Mouse (Mus musculus): ENCODE measurements around the gene Arhgdib. TPM values are rescaled to one million over a fixed set of nuclear protein-coding genes. Genes with fewer than 3 reads are reported as not detected.

Gene Arhgdib
- polyA plus RNA-seq, 1 experiment from 2014 or later: 1,090 TPM

DNA sequence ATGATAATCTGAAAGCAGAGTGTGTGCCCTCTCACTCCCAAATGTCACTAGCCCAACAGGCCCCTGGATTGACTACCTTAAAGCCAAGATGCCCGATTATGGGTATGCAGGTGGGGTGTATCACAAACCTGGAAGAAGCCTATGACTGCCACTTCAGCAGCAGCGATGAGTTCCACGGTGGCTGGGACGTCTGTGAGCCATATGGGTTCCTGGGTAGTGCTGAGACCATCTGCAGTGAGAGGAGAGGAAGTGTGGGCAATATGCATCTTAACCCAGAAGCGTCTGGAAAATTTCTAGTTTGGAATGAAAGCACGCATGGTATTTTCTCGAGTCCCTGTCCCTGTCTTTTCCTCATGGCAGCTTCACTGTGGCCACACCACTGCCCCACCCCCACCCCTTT is 20.1 kb downstream of the Arhgdib start:
- WGBS (ENCODE audit: missing documents): 38% methylated on average over 7 of the region's 7 CpGs
- Histone ChIP-seq H3K36me3 (ENCODE audit: inconsistent target) (peaks cover 36% of the 10 kb centered on the region), H3K79me2 (ENCODE audit: inconsistent target) (no peaks in the 10 kb centered on the region), H3K4me3 (ENCODE audit: inconsistent target) (no peak overlapping the region), H3K27ac (no peak overlapping the region)

DNA sequence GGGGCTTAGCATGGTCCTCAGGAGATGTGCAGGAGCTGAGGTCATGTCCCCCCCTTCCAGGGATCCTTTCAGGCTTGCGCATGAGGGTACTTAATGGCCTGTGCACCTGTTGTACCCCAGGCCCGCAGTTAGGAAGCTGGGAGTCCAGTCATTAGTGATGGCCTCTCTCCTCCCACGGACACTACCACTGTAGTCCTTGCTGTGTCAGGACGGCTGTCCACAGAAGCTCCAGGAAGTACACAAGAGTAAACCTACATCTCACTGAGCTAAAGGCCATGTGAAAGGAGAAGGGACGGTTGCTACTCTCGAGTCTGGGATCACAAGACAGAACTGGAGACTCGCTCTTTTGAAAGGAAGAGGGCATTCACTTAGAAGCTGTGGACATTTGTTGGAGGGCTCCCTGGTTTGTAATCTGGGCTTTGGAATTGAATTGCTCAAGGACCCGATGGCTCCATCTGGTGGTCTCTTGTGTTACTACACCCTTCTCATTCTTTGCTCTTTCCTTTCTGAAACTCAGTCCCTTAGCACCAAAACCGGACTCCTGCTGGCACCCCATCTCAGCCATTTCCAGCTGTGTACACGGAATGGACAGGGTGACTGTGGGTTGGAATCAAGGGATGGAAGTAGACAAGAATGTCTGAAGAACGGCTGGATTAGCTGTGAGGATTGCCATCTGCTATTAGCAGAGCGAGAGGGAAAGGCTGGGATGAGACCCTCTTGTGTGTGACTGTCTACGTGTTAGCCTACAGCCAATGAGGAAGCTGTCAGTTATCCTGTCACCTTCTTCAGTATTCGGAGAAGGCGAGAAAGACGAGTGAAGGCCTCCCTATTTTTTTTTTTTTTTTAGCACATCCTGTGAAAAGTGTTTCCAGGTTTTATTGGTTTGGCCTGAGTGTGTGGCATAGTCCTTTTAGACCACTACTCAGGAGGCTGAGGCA is 21.1 kb downstream of the Arhgdib start:
- no peaks in the 10 kb centered on the region for H3K79me2 ChIP-seq (ENCODE audit: inconsistent target)
- WGBS (ENCODE audit: missing documents): 44% methylated on average over 16 of the region's 16 CpGs
- no peak overlapping the region for H3K27ac ChIP-seq
- H3K4me3 ChIP-seq (ENCODE audit: inconsistent target): no peak overlapping the region
- peaks cover 26% of the 10 kb centered on the region for H3K36me3 ChIP-seq (ENCODE audit: inconsistent target)

DNA sequence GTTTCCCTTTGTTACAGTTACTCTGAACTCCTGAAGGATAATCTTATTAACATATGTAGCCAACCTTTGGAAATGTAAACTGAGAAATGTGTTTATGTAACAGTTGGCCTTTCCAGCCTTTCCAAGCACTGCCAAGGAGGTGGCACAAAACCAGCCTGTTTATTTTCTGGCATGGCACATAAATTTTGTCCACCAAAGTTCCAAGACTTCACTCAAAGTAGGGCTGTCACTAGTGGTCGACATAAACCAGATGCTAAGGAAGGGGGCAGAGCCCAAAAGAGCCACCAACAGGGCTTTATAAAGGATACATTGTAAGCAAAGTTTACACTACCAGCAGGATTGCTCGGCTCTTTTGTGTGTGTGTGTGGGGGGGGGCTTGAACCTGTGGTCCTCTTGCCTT is 23.8 kb downstream of the Arhgdib start:
- Histone ChIP-seq H3K79me2 (ENCODE audit: inconsistent target) (no peaks in the 10 kb centered on the region), H3K4me3 (ENCODE audit: inconsistent target) (no peak overlapping the region), H3K36me3 (ENCODE audit: inconsistent target) (peaks cover 3% of the 10 kb centered on the region; the same call in 1 of the 2 replicates), H3K27ac (no peak overlapping the region)
- 94% methylated on average over 2 of the region's 2 CpGs for WGBS (ENCODE audit: missing documents)

DNA sequence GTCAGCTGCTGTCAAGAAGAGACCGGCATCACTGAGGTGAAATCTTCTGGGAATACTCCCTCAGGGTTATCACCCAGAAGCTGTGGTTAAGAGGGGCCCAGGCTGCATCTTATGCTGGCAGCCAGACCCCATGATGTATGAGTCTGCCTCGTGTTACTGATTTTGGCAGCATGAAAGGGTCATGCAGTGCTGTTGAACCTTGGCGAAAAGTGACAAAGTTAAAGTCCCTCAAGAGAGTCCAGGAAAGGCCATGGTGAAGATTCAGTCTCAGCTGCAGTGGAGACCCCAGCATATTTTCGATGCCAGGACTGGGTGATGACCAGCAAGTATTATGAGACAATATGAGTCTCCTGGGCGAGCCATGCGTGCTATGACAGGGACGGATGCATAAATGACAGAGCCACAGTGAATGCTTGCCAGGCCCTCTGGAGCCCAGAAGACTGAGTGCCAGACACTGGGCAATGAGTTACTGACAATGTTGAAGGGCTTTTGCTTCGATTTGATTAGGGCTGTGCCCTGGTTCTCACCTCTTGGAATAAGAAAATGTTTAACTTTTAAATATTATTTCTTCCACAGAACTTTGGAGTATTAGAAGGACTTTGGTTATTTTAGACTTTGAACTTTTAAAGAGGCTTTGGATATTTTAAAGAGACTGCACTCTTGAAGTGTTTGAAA is 25.8 kb downstream of the Arhgdib start:
- H3K36me3 ChIP-seq (ENCODE audit: inconsistent target): no peaks in the 10 kb centered on the region
- WGBS (ENCODE audit: missing documents): 96% methylated on average over 8 of the region's 8 CpGs

DNA sequence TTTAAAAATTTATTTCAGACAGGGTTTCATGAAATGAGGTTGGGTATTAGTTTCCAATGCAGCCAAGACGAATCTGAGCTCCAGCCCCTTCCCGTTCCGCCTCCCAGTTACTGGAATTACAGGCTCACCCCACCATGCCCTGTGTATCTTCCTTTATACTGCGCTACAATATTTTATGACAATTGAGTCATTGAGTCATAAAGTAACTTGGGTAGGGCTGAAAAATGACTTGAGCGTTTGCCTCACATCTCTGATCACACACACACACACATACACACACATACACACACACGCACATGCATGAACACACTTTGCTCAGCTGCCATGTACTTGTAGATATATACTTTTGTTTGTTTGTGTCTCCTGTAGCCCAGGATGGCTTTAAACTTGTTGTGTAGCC is 27.5 kb downstream of the Arhgdib start:
- Histone ChIP-seq H3K36me3 (ENCODE audit: inconsistent target) (no peaks in the 10 kb centered on the region), H3K27ac (no peak overlapping the region), H3K79me2 (ENCODE audit: inconsistent target) (no peaks in the 10 kb centered on the region), H3K4me3 (ENCODE audit: inconsistent target) (no peak overlapping the region)
- 98% methylated on average over 5 of the region's 6 CpGs for WGBS (ENCODE audit: missing documents)

More for the DNA sequence above, 25.8 kb downstream of the Arhgdib start:
- H3K27ac ChIP-seq: no peak overlapping the region
- H3K79me2 ChIP-seq (ENCODE audit: inconsistent target): no peaks in the 10 kb centered on the region
- no peak overlapping the region for H3K4me3 ChIP-seq (ENCODE audit: inconsistent target)

DNA sequence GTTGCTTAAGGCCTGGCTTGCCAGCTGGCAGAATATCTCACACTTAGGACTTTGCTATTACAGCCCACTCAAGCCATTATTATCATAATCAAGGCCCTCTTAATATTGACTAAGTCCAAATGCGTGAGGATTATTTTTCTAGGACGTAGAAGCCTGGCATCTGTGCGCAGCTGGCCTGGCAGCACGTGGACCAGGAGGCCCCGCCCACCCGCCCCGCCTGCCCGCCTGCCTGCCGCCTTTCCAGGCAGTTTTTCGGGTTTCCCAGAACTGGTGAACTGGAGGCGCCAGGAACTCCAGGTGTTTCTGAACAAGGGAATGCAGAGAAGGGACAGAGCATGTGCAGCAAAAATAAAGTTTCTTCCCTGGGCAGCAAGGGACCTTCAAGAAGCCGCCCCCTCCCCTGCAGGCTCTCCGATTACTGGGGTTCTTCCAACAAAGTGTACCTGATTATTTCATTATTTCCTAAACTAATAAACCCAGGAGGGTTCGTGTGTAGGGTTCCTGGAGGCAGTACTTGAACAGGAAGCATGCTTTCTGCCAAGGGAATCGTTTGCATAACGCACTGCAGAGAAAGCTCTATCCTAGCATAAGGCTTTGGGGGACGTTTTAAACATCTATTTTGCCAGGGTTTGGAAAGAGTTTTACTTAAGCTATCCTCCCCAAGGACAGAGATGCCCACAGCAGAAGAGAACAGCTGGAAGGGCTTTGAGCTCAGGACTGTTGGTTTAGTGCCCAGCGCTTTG is 28.1 kb downstream of the Arhgdib start:
- no peaks in the 10 kb centered on the region for H3K36me3 ChIP-seq (ENCODE audit: inconsistent target)
- no peak overlapping the region for H3K27ac ChIP-seq
- no peaks in the 10 kb centered on the region for H3K79me2 ChIP-seq (ENCODE audit: inconsistent target)
- 31% methylated on average over 17 of the region's 18 CpGs for WGBS (ENCODE audit: missing documents)
- no peak overlapping the region for H3K4me3 ChIP-seq (ENCODE audit: inconsistent target)

DNA sequence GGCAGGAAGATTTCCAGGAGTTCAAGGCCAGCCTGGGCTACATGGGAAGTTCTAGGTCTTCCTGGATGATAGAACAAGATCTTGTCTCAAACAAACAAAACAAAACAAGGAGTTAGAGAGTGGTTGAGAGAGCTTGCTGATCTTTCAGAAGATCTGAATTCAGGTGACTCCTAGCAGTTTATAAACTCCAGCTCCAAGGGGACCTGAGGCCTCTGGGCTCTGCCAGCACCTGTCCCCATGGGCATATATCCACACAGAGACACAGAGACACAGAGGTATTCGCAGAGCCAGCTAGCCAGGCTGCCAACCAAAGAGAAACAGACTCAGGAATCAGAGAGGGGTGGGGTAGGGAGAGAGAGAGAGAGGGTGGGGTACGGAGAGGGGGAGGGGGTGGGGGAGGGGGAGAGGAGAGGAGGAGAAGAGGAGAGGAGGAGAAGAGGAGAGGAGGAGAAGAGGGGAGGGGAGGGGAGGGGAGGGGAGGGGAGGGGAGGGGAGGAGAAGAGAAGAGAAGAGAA is 28.9 kb downstream of the Arhgdib start:
- no peak overlapping the region for H3K4me3 ChIP-seq (ENCODE audit: inconsistent target)
- H3K27ac ChIP-seq: no peak overlapping the region
- no CpG with 5 or more reads among the region's 2 CpGs for WGBS (ENCODE audit: missing documents)
- no peaks in the 10 kb centered on the region for H3K36me3 ChIP-seq (ENCODE audit: inconsistent target)
- H3K79me2 ChIP-seq (ENCODE audit: inconsistent target): no peaks in the 10 kb centered on the region

- H3K4me3 ChIP-seq (ENCODE audit: inconsistent target): no peak overlapping the region
- H3K79me2 ChIP-seq (ENCODE audit: inconsistent target): no peaks in the 10 kb centered on the region
- 88% methylated on average over 9 of the region's 9 CpGs for WGBS (ENCODE audit: missing documents)
- no peak overlapping the region for H3K27ac ChIP-seq
- no peaks in the 10 kb centered on the region for H3K36me3 ChIP-seq (ENCODE audit: inconsistent target)
Measured at GRCm38 (mm10) chr6:136910247-136910890, 31.3 kb downstream of the Arhgdib start.

GRCm38 (mm10) chr6:136906937-136907293 is 34.8 kb downstream of the Arhgdib start:
- H3K4me3 ChIP-seq (ENCODE audit: inconsistent target): no peak overlapping the region
- 81% methylated on average over 10 of the region's 10 CpGs for WGBS (ENCODE audit: missing documents)
- no peaks in the 10 kb centered on the region for H3K36me3 ChIP-seq (ENCODE audit: inconsistent target)
- H3K27ac ChIP-seq: no peak overlapping the region
- H3K79me2 ChIP-seq (ENCODE audit: inconsistent target): no peaks in the 10 kb centered on the region

- Histone ChIP-seq H3K27ac (no peak overlapping the region), H3K36me3 (ENCODE audit: inconsistent target) (no peaks in the 10 kb centered on the region)
Measured at GRCm38 (mm10) chr6:136906283-136906936, 35.3 kb downstream of the Arhgdib start.

GRCm38 (mm10) chr6:136903885-136904470 is 37.7 kb downstream of the Arhgdib start:
- Histone ChIP-seq H3K4me3 (ENCODE audit: inconsistent target) (no peak overlapping the region), H3K27ac (peak overlapping the region; percentile 27; the same call in 1 of the 2 replicates), H3K79me2 (ENCODE audit: inconsistent target) (no peaks in the 10 kb centered on the region), H3K36me3 (ENCODE audit: inconsistent target) (no peaks in the 10 kb centered on the region)
- 16% methylated on average over 8 of the region's 8 CpGs for WGBS (ENCODE audit: missing documents)

More at GRCm38 (mm10) chr6:136906283-136906936, 35.3 kb downstream of the Arhgdib start:
- H3K4me3 ChIP-seq (ENCODE audit: inconsistent target): no peak overlapping the region
- WGBS (ENCODE audit: missing documents): 75% methylated on average over 19 of the region's 19 CpGs
- no peaks in the 10 kb centered on the region for H3K79me2 ChIP-seq (ENCODE audit: inconsistent target)

DNA sequence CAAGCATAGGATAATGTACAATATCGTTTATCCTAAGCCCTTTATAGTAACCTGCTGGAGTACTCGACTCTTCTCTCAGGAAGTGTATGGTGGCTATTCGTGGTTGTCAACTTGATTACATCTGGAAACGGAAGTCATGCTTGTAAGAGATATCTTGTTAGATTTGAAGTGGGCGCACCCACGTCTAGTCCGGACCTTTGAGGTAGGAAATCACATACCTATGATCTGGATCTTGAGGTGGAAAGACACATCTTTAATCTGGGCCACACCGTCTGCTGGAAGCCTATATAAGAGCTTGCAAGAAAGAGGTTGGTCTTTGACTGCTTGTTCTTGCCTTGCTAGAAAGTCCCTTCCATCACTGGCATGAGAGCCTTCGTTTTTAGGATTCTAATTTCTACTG is 39.2 kb downstream of the Arhgdib start:
- 44% methylated on average over 9 of the region's 9 CpGs for WGBS (ENCODE audit: missing documents)
- no peaks in the 10 kb centered on the region for H3K36me3 ChIP-seq (ENCODE audit: inconsistent target)
- H3K27ac ChIP-seq: no peak overlapping the region
- H3K79me2 ChIP-seq (ENCODE audit: inconsistent target): no peaks in the 10 kb centered on the region
- H3K4me3 ChIP-seq (ENCODE audit: inconsistent target): no peak overlapping the region

DNA sequence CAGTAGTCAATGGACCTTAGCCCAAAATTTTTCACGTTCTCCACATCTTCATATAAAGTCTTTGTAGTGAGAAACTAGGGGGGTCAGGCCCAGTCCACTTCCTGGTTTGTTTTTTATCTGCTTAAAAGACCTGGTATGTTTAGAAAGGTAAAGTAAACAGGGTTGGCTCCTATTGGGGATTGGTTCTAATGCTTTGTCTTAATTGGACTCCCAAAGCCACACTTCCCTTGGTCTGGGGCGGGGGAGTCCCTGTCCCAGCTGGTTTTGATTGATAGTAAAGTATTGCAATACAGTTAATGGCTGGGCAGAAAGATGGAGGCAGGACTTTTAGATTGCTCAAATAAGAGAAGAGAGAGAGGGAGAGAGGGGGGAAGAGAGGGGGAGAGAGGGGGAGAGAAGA is 40.7 kb downstream of the Arhgdib start:
- Histone ChIP-seq H3K79me2 (ENCODE audit: inconsistent target) (no peaks in the 10 kb centered on the region), H3K36me3 (ENCODE audit: inconsistent target) (no peaks in the 10 kb centered on the region), H3K27ac (no peak overlapping the region), H3K4me3 (ENCODE audit: inconsistent target) (no peak overlapping the region)
- WGBS (ENCODE audit: missing documents): 47% methylated on average over 2 of the region's 2 CpGs
